Mouse (Mus musculus) G1E (cell line): ENCODE measurements at regions not wholly inside any gene's neighbourhood (a gene's known extent, or its start where the extent isn't known, plus 50 kb on each side); places are given as distances from the start of the nearest gene placed in this dataset.
"Not testable (repeated sequence)": the region's sequence is repeated elsewhere in the genome, so short reads cannot be mapped to it uniquely, and the experiment has no call there.

Experiments
- ATAC-seq: 2 replicates; pipeline ENCODE4 v1.8.0; 2016; ENCODE audit warnings: mild to moderate bottlenecking; ENCODE audit not compliant: insufficient number of reproducible peaks, poor library complexity, low FRiP score, severe bottlenecking; ENCODE audit errors: extremely low read depth
- DNase-seq: peaks from one replicate; pipeline ENCODE4 v3.0.0; 2012; ENCODE audit warnings: low spot score
- H3K27me3 ChIP-seq: 2 replicates; pipeline ENCODE4 v1.6.1; 2012; ENCODE audit warnings: mild to moderate bottlenecking, low read length, inconsistent platforms; ENCODE audit not compliant: insufficient read depth
- H3K36me3 ChIP-seq: replicated peaks from 2 replicates; pipeline ENCODE3; 2012; ENCODE audit warnings: mild to moderate bottlenecking, inconsistent platforms
- H3K4me1 ChIP-seq: 2 replicates; pipeline ENCODE4 v1.6.1; 2012; ENCODE audit warnings: low read depth, low read length, inconsistent platforms, mixed read lengths; ENCODE audit not compliant: insufficient read depth
- H3K4me3 ChIP-seq: 2 replicates; pipeline ENCODE4 v1.5.1; 2012; ENCODE audit warnings: low read depth, mild to moderate bottlenecking, inconsistent platforms, low read length, moderate library complexity, mixed read lengths
- H3K9me3 ChIP-seq: replicated peaks from 2 replicates; pipeline ENCODE4 v1.6.1; 2012; ENCODE audit warnings: inconsistent platforms
- CTCF ChIP-seq: IDR thresholded peaks from 2 replicates; pipeline ENCODE4 v1.5.1; 2012; ENCODE audit warnings: low read depth, low read length, inconsistent platforms, mixed read lengths
- GATA1 ChIP-seq: IDR thresholded peaks from 2 replicates; pipeline ENCODE4 v1.6.1; 2012; ENCODE audit warnings: borderline replicate concordance, low read length, inconsistent platforms, mixed read lengths
- GATA2 ChIP-seq: IDR thresholded peaks from 2 replicates; pipeline ENCODE4 v1.6.1; 2012; ENCODE audit warnings: low read depth, low read length, inconsistent platforms, borderline replicate concordance
- POLR2AphosphoS5 ChIP-seq: IDR thresholded peaks from 2 replicates; pipeline ENCODE4 v1.6.1; 2012; ENCODE audit warnings: low read depth, low read length, inconsistent platforms; ENCODE audit not compliant: insufficient replicate concordance
- TAL1 ChIP-seq: conservative IDR thresholded peaks from 2 replicates; pipeline ENCODE4 v1.6.1; 2012; ENCODE audit warnings: low read depth, low read length, inconsistent platforms, mixed read lengths

DNA sequence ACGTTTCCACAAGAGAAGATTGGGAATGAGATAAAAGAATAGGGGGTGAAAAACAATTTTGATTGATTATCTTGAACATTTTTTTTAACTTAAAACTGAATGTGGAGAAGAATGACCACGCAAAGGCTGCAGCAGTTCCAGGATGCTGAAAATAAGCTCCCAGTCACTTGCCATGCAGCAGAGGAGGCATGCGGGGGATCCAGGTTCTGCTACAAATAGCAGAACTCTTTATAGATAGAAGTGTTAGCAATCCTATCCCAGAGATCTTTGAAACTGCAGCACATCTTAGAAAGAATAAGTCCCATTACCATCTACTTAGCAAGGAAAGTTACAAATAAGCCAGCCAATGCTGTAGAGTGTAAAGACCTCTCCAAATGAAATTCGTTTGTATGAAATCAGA is 191.8 kb downstream of the Basp1 start:
- DNase-seq (no peak), ATAC-seq (no peak)
- no peaks in the 10 kb centered on the region for H3K4me1 ChIP-seq
- H3K4me3 ChIP-seq = no peak overlapping the region
- no peaks in the 10 kb centered on the region for H3K27me3 ChIP-seq
- TF ChIP-seq POLR2AphosphoS5 = no peak
- peaks cover 18% of the 10 kb centered on the region for H3K9me3 ChIP-seq
- no peaks in the 10 kb centered on the region for H3K36me3 ChIP-seq

DNA sequence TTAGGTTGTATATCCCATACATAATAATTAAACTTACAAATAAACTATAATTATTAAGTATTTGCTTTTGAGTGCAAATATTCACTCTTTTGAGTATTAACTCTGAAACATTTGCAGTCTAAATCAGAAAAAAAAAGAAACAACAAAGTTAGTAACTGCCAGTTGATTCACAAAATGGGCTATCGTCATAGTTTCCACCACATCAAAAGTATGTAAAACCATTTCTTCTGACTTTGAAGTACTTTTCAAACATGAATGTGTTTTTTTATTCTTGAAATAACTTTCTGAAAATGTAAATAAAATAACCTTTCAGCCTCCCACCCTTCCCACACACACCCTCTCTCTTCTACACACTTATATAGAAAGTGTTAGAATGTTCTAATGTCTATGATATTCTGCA is 197.2 kb downstream of the Basp1 start:
- ATAC-seq (no peak), DNase-seq (no peak)
- no peak for TF ChIP-seq GATA2
- TF ChIP-seq TAL1 = no peak
- no peak for TF ChIP-seq CTCF
- no peak for TF ChIP-seq GATA1
- no peak for TF ChIP-seq POLR2AphosphoS5
- Histone ChIP-seq H3K27me3 (no peaks in the 10 kb centered on the region), H3K4me1 (no peaks in the 10 kb centered on the region), H3K36me3 (no peaks in the 10 kb centered on the region), H3K9me3 (peaks cover 6% of the 10 kb centered on the region; the same call in 1 of the 2 replicates), H3K4me3 (no peak overlapping the region)

DNA sequence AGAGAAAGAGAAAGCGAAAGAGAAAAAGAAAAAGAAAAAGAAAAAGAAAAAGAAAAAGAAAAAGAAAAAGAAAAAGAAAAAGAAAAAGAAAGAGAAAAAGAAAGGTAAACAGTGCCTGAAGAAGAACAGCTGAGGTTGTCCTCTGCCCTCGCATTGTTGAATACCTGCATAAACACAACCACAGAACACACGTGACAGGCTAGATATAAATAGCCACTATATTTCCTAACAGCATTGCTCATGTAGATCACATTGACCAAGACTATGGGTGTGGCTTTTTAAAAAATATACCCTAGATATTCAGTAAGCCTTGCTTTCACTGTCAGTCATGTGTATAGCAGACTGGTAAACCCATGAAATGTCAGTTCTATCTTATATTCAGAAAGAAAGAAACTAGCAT is 211.5 kb downstream of the Basp1 start:
- no peaks in the 10 kb centered on the region for H3K9me3 ChIP-seq
- TF ChIP-seq TAL1 = no peak
- TF ChIP-seq POLR2AphosphoS5 = no peak
- no peak for TF ChIP-seq GATA1
- TF ChIP-seq GATA2 = no peak
- TF ChIP-seq CTCF = no peak
- H3K4me1 ChIP-seq = no peaks in the 10 kb centered on the region
- DNase-seq (no peak), ATAC-seq (no peak)
- no peaks in the 10 kb centered on the region for H3K27me3 ChIP-seq
- H3K4me3 ChIP-seq = no peak overlapping the region
- H3K36me3 ChIP-seq = no peaks in the 10 kb centered on the region

DNA sequence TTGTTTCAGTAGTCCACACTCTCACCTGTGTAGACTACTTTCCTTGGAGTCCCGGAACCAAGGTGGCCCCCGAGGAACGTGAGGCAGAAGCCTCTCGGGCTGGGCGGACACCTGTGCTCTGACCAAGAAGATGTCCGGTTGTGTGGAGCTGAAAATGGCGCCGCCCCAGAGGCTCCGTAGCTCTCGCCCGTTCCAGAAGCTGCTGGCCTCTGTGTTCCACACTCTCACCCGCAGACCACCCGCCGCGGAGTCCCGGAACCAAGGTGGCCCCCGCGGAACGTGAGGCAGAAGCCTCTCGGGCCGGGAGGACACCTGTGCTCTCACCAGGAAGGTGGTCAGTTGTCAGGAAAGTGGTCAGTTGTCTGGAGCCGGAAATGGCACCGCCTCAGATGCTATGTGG is 213.3 kb downstream of the Basp1 start:
- not testable (repeated sequence) for H3K9me3 ChIP-seq, DNase-seq, ATAC-seq, H3K4me3 ChIP-seq, H3K36me3 ChIP-seq, H3K4me1 ChIP-seq, H3K27me3 ChIP-seq

DNA sequence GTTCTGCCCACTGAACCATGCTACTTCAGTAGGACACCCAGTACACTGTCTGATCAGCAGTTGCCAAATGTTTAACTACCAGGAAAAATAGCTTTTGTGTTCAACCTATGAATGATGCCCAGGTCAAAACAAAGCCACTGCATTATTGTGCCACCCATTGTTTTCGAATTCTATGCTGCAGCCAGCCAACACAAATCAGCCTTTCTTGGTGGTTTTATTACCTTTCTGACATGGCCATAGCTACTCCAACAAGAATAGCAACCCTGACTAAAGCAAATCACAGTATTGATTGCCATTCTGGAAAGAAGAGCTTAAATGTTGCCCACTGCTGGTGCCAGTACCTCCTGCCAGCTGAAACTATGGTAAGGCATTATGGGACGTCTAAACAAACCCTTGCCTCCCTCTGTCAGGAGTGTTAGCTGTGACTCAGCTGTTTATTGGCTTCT is 225.7 kb downstream of the Basp1 start:
- no peaks in the 10 kb centered on the region for H3K36me3 ChIP-seq
- peaks cover under 1% of the 10 kb centered on the region; the same call in 1 of the 2 replicates for H3K9me3 ChIP-seq
- ATAC-seq = no peak
- TF ChIP-seq GATA2 = no peak
- TF ChIP-seq POLR2AphosphoS5 = no peak
- TF ChIP-seq CTCF = no peak
- no peak for TF ChIP-seq TAL1
- no peak for TF ChIP-seq GATA1
- no peaks in the 10 kb centered on the region for H3K4me1 ChIP-seq
- H3K27me3 ChIP-seq = no peaks in the 10 kb centered on the region
- H3K4me3 ChIP-seq = no peak overlapping the region
- no peak for DNase-seq

DNA sequence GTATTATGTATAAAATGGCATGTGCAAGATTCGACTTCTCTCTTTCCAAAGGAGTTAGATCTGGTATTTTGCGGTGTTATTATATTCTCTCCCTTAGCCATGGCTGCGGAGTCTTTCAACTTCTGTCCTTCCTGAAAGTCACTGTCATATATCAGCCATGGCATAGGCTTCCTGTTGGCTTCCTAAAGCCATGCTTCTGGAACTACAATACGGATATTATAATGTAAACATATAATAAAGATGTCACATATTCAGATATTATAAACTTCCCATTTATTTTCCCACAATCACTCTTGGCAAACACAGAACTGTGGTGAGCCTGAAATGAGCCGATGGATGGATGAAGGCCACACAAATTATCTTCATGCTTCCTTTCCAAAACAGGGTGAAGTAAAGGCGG is 240.8 kb downstream of the Basp1 start:
- Histone ChIP-seq H3K4me1 (no peaks in the 10 kb centered on the region), H3K36me3 (no peaks in the 10 kb centered on the region), H3K4me3 (no peak overlapping the region), H3K27me3 (no peaks in the 10 kb centered on the region), H3K9me3 (peaks cover 6% of the 10 kb centered on the region)
- ATAC-seq = no peak
- no peak for DNase-seq
- TF ChIP-seq POLR2AphosphoS5 (no peak), GATA2 (no peak), TAL1 (no peak), GATA1 (no peak)

DNA sequence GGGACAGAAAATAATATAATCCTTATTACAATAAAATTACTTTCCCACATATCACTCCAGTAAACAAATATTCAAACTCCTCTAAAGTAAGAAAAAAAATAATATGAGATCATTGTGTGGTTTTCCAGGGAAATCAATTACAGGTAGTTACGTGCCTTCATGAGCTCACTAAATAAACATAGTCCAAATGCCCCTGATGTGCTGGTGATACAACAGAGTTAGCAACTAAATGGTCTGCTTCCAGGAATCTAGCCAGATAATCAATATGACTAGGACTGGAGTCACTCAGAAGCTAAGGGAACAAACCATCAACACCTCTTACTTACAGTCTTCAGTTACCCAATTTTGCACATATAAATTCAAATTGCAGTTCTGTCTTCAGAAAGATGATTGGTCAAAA is 267.2 kb downstream of the Basp1 start:
- Histone ChIP-seq H3K4me1 (no peaks in the 10 kb centered on the region), H3K9me3 (no peaks in the 10 kb centered on the region), H3K36me3 (no peaks in the 10 kb centered on the region), H3K27me3 (no peaks in the 10 kb centered on the region), H3K4me3 (no peak overlapping the region)
- DNase-seq (no peak), ATAC-seq (no peak)
- no peak for TF ChIP-seq CTCF
- no peak for TF ChIP-seq POLR2AphosphoS5
- no peak for TF ChIP-seq TAL1
- no peak for TF ChIP-seq GATA2
- no peak for TF ChIP-seq GATA1
